Mouse (Mus musculus) liver, embryonic 11.5 days (tissue): ENCODE measurements around the gene Slc44a3. TPM values are rescaled to one million over a fixed set of nuclear protein-coding genes. Genes with fewer than 3 reads are reported as not detected.
"Not testable (repeated sequence)": the region's sequence is repeated elsewhere in the genome, so short reads cannot be mapped to it uniquely, and the experiment has no call there.

Source experiments
- ATAC-seq: fragments of 200-750 bp; cut with Nextera tagmentation; replicated peaks from 2 replicates; pipeline ENCODE4 v1.8.0; 2017; ENCODE audit warnings: moderate number of reproducible peaks, mild to moderate bottlenecking, moderate TSS enrichment, moderate library complexity; ENCODE audit not compliant: low FRiP score
- DNase-seq: peaks from one replicate; pipeline ENCODE4 v3.0.0-alpha.2; 2017; ENCODE audit warnings: low spot score
- H3K27ac ChIP-seq: fragments of 300-500 bp; sonication (generic); 2 replicates; pipeline ENCODE4 v1.5.1; 2014; ENCODE audit warnings: mild to moderate bottlenecking, low read depth, low read length, control low read depth
- H3K27me3 ChIP-seq: fragments of 300-500 bp; sonication (generic); replicated peaks from 2 replicates; pipeline ENCODE4 v1.6.1; 2014; ENCODE audit warnings: low read length, mixed read lengths; ENCODE audit not compliant: control insufficient read depth, insufficient read depth
- H3K36me3 ChIP-seq: fragments of 300-500 bp; sonication (generic); 2 replicates; pipeline ENCODE4 v1.6.1; 2014; ENCODE audit warnings: mild to moderate bottlenecking, low read length, moderate library complexity, mixed read lengths; ENCODE audit not compliant: control insufficient read depth, insufficient read depth
- H3K4me1 ChIP-seq: fragments of 300-500 bp; sonication (generic); replicated peaks from 2 replicates; pipeline ENCODE4 v1.6.1; 2014; ENCODE audit warnings: low read length, mixed read lengths; ENCODE audit not compliant: control insufficient read depth, insufficient read depth
- H3K4me2 ChIP-seq: fragments of 300-500 bp; sonication (generic); 2 replicates; pipeline ENCODE4 v1.6.1; 2014; ENCODE audit warnings: mild to moderate bottlenecking, control low read depth, moderate library complexity
- H3K4me3 ChIP-seq: fragments of 300-500 bp; sonication (generic); 2 replicates; pipeline ENCODE4 v1.5.1; 2014; ENCODE audit warnings: low read depth, low read length, control low read depth
- H3K9ac ChIP-seq: fragments of 300-500 bp; sonication (generic); 2 replicates; pipeline ENCODE4 v1.6.1; 2014; ENCODE audit warnings: low read depth, low read length, control low read depth
- H3K9me3 ChIP-seq: fragments of 300-500 bp; sonication (generic); 2 replicates; pipeline ENCODE4 v1.6.1; 2016; ENCODE audit warnings: low read length, inconsistent platforms, mixed read lengths; ENCODE audit not compliant: control insufficient read depth
- WGBS: fragments of 180-500 bp; shearing (Covaris S2); extraction: QIAGEN DNeasy Blood & Tissue Kit; methylation state at CpG from one replicate; pipeline ENCODE4 v1.1.7; 2014; 5-methylcytosine and 5-hydroxymethylcytosine counted together
- polyA plus RNA-seq: library from polyadenylated mRNA; unstranded; fragments of >200 nt; fragmentation: Nextera tagmentation; extraction: Ambion mirVana; gene quantifications from 2 replicates; pipeline ENCODE4 v1.2.1, GENCODE M21; 2014

Slc44a3 gene
- polyA plus RNA-seq, 1 experiment from 2014 or later, result 1.7 TPM

DNA sequence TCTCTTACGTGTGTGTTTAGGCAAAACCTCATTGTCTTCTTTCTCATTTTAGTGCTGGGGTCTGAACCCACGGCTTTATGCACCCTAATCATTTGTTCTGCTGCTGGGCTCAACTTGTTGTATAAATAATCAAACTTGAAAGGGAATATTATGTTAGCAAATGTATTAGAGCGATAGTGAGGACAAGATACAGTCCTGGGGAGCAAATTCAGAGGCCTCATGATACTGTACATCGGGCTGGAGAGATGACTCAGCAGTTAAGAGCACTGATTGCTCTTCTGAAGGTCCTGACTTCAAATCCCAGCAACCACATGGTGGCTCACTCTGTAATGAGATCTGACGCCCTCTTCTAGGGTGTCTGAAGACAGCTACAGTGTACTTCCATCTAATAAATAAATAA lies 8.4 kb upstream of the Slc44a3 start:
- Histone ChIP-seq H3K36me3 (no peaks in the 10 kb centered on the region), H3K4me2 (no peak overlapping the region), H3K4me1 (no peaks in the 10 kb centered on the region), H3K9ac (no peak overlapping the region), H3K27me3 (no peaks in the 10 kb centered on the region), H3K9me3 (no peaks in the 10 kb centered on the region), H3K4me3 (no peak overlapping the region), H3K27ac (no peak overlapping the region)
- DNase-seq (no peak), ATAC-seq (no peak)
- 58% methylated on average over 5 of the region's 5 CpGs for WGBS

DNA sequence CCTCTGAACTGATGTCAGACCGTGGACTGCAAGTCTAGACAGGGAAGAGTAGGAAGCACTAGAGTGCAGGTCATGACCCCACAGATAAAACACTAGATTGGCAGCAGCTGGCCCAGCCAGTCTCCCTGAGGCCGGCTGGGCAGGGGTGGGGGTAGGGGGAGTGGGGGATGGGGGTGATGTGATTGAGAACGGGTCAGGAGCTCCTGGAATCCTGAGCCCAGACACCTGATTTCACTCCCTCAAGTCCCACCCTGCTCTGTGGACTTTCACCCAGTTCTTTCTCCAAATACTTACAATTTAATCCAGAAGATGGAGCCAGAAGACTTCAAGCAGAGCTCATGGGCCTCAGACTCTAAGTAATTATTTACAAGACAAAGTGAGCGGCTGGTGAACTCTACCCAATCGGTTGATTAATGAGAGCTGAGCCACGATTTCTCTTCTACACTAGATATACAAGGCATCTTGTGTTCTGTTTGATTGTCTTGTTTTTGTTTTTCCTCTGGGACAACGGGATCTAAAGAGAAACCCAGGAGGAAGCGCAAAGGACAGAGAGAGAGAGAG lies 7.7 kb upstream of the Slc44a3 start:
- Histone ChIP-seq H3K27ac (no peak overlapping the region), H3K9ac (no peak overlapping the region), H3K4me1 (no peaks in the 10 kb centered on the region), H3K9me3 (no peaks in the 10 kb centered on the region), H3K27me3 (no peaks in the 10 kb centered on the region), H3K36me3 (no peaks in the 10 kb centered on the region), H3K4me3 (no peak overlapping the region), H3K4me2 (no peak overlapping the region)
- peak; percentile 72 for ATAC-seq
- 16% methylated on average over 8 of the region's 8 CpGs for WGBS
- DNase-seq, result no peak

DNA sequence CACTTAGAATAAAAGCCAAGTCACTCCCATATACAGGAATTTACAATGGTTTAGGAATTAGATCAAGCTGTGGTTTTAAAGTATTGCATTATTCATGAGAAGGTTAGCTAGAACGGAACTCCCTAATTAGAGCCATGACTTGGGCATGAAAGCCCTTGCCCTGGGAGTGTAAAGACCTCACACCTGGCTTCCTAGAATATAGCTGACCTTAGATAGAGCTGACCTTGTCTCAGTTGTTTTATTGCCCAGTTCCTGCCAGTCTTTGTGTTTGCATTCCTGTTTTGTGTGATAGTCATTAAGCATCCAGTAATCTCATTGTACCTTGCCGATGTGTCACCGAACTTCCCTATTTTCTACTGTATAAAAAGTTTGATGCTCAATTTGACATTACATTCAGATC lies 6.6 kb upstream of the Slc44a3 start:
- not testable (repeated sequence) for H3K4me1 ChIP-seq, H3K27ac ChIP-seq, H3K27me3 ChIP-seq, H3K9ac ChIP-seq, H3K4me3 ChIP-seq, H3K4me2 ChIP-seq, H3K36me3 ChIP-seq, H3K9me3 ChIP-seq, DNase-seq, ATAC-seq
- WGBS, result 87% methylated on average over 3 of the region's 3 CpGs

DNA sequence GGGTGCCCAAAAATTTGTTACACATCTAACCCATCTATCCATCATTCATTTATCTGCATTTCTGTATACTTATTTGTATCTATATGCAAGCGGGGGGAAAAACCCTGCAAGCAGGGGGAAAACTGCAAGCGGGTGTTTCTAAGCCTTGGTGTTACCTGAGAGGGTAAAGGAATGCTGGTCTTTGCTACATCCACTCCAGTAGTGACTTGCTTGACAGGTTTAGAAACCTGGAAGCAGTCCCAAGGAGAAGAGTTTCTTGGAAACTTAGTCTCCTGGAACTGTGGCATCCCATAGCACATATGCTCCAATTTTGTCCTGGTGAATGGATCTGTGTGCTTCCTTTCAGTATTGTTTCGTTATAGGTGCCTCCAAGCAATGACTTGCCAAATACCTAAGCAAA lies 5.8 kb upstream of the Slc44a3 start:
- 87% methylated on average over 3 of the region's 3 CpGs for WGBS
- H3K9me3 ChIP-seq, result no peaks in the 10 kb centered on the region
- DNase-seq (no peak), ATAC-seq (no peak)
- H3K27me3 ChIP-seq, result peaks cover 3% of the 10 kb centered on the region
- no peak overlapping the region for H3K4me3 ChIP-seq
- no peaks in the 10 kb centered on the region for H3K36me3 ChIP-seq
- H3K4me2 ChIP-seq, result no peak overlapping the region
- H3K4me1 ChIP-seq, result no peaks in the 10 kb centered on the region
- H3K9ac ChIP-seq, result no peak overlapping the region
- H3K27ac ChIP-seq, result no peak overlapping the region

DNA sequence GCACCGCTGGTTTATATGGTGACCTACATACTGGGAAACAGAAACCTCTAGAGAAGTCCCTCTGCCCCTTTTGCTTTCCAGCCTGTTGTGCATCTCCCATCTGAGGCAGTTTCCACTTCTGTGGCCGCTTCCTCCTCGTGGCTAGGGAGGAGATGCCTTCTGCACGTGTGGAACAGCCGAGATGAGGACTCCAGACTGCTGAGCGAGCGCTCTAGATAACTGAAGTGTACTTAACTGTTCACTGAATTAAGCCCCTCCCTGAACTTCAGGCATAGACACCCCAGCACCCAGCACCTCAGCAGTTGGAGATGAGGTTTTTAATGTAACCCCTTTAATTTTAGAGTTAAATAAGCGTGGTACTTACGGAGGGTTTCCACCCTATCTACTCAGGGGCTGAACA lies 4.6 kb upstream of the Slc44a3 start:
- ATAC-seq, result no peak
- Histone ChIP-seq H3K9me3 (no peaks in the 10 kb centered on the region), H3K27ac (no peak overlapping the region), H3K9ac (no peak overlapping the region), H3K27me3 (peaks cover 12% of the 10 kb centered on the region), H3K4me2 (no peak overlapping the region), H3K4me1 (peaks cover 6% of the 10 kb centered on the region; the same call in 1 of the 2 replicates), H3K36me3 (no peaks in the 10 kb centered on the region), H3K4me3 (no peak overlapping the region)
- DNase-seq, result no peak
- 71% methylated on average over 9 of the region's 9 CpGs for WGBS

DNA sequence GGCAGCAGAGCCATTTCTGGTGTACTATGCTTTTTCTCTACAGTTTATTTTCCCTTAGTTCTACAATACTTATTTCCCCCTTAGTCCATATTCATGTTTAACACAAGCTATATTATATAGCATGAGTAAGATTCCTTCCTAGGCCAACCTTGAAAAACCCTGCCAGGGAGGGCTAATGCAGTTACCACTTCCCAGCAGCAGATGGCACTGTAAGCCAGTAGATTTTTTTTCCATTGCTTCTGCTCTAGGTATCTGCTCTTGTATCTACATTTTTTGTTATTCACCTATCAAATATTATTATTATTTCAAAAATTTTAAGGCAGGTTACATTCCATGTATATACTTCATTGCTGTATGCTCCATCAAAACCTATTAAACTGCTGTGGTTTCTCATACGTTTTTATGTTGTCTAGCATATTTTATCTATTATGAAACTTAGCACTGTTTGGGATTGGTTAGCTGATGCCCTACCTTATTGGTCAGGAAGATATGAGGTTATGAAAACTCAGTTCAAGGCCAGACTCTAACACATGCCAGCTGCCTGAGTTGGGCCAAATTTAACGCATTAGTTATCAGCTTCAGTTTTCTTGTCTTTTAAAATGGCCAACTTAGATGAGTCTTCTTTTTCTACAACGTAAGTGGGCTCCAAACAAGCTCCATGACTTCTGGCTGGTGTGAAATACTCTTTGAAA lies 3.8 kb upstream of the Slc44a3 start:
- 85% methylated on average over 3 of the region's 3 CpGs for WGBS
- Histone ChIP-seq H3K9ac (no peak overlapping the region), H3K4me1 (peaks cover 7% of the 10 kb centered on the region; the same call in 1 of the 2 replicates), H3K27me3 (peaks cover 13% of the 10 kb centered on the region), H3K27ac (no peak overlapping the region), H3K36me3 (no peaks in the 10 kb centered on the region), H3K4me3 (no peak overlapping the region), H3K4me2 (no peak overlapping the region), H3K9me3 (no peaks in the 10 kb centered on the region)
- ATAC-seq, result no peak
- no peak for DNase-seq

DNA sequence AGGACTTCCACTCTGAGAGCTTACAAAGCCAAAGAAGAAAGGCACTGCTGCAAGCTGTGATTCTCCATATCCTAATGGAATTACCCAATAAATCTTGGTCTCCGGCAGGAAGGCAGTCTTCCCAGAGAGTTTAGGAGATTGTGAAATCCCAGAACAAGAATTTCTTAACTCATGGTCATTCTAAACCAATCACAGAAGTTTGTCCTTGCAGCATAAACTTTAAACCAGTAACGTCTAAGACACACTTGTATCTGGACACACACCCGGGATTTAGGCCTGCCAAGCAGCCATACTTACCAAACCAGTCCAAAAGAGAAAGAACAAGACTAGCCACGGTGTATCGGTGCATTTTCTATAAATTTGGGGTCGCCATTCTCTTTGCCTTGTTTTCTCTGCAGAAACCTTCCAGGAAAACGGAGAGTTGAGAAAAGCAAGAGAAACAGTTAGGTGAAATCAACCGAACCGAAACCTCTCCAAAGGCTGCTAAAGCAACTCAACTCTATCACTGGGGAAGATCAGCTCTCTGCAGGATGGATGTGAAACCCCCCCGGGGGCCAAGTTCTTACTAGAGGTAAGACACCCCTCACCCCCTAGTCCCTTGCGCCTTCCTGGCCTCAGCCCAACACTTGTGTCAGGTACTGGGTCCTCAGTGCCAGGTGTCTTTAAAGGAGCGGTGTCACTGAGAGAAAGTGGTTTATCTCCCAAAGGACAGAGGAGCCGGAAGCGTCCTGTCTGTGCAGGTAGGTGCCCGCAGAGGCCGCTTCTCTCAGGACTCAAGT lies 645 bp downstream of the Slc44a3 start:
- Histone ChIP-seq H3K36me3 (no peaks in the 10 kb centered on the region), H3K9me3 (no peaks in the 10 kb centered on the region), H3K4me3 (peak overlapping the region; percentile 39), H3K27ac (no peak overlapping the region), H3K4me1 (peaks cover 7% of the 10 kb centered on the region; the same call in 1 of the 2 replicates), H3K4me2 (peak overlapping the region; percentile 58), H3K27me3 (peaks cover 13% of the 10 kb centered on the region), H3K9ac (peak overlapping the region; percentile 1; the same call in 1 of the 2 replicates)
- ATAC-seq, result no peak
- 51% methylated on average over 16 of the region's 16 CpGs for WGBS
- DNase-seq, result no peak

DNA sequence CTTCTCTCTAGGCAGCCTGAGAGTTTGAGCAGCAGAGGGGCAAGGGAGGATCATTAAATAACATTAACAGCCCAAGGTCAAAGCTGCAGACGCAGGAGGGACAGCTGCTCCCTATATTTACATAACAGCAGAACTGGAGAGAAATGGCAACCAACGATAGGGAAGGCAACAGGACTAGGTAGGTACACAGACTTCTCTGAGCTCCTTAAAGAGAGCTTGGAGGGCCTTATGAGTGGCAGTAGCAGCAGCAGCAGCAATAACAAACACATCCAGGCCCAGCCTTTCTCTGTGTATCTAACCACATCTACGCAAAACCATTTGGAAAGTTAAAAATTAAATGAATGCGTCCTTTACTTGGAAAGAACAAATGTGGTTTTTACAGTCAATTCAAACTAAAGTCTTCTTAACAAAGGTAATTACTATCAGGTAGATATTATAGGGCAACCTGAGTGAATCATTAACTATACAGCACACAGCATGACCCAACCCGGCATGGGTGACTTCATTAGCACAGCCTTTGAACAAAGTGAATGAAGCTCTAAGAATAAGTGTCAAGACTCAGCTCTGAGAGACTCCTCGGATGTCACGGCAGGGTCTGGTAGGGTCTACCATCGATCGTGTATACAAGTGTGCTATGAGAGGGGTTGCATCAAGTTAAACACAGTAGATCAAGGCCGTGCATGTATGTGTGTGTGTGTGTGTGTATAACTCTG lies 1.5 kb downstream of the Slc44a3 start:
- H3K27me3 ChIP-seq, result peaks cover 13% of the 10 kb centered on the region
- no peaks in the 10 kb centered on the region for H3K9me3 ChIP-seq
- WGBS, result 71% methylated on average over 10 of the region's 10 CpGs
- H3K4me2 ChIP-seq, result peak overlapping the region; percentile 31
- ATAC-seq (no peak), DNase-seq (no peak)
- no peak overlapping the region for H3K4me3 ChIP-seq
- H3K4me1 ChIP-seq, result peaks cover 7% of the 10 kb centered on the region; the same call in 1 of the 2 replicates
- no peaks in the 10 kb centered on the region for H3K36me3 ChIP-seq
- no peak overlapping the region for H3K9ac ChIP-seq
- H3K27ac ChIP-seq, result no peak overlapping the region
